Mouse (Mus musculus) limb, embryonic 15.5 days (tissue): Measurements from ENCODE around the gene Cma1. TPM values are rescaled to one million over a fixed set of nuclear protein-coding genes. Genes with fewer than 3 reads are reported as not detected.

Experiments used
- ATAC-seq: fragments of 200-750 bp; cut with Nextera tagmentation; 2 replicates; pipeline ENCODE4 v1.8.0; 2017; ENCODE audit warnings: low read depth, moderate TSS enrichment; ENCODE audit not compliant: insufficient number of reproducible peaks, low FRiP score, low TSS enrichment
- H3K27ac ChIP-seq: fragments of 300-500 bp; sonication (generic); 2 replicates; pipeline ENCODE4 v1.5.1; 2015; ENCODE audit warnings: moderate library complexity, mild to moderate bottlenecking, inconsistent platforms
- H3K27me3 ChIP-seq: fragments of 300-500 bp; sonication (generic); 2 replicates; pipeline ENCODE4 v1.6.1; 2015; ENCODE audit warnings: inconsistent platforms
- H3K36me3 ChIP-seq: fragments of 300-500 bp; sonication (generic); 2 replicates; pipeline ENCODE4 v1.6.1; 2015; ENCODE audit warnings: inconsistent platforms
- H3K4me1 ChIP-seq: fragments of 300-500 bp; sonication (generic); 2 replicates; pipeline ENCODE4 v1.6.1; 2015; ENCODE audit warnings: inconsistent platforms
- H3K4me2 ChIP-seq: fragments of 300-500 bp; sonication (generic); 2 replicates; pipeline ENCODE4 v1.6.1; 2015; ENCODE audit warnings: mild to moderate bottlenecking, inconsistent platforms
- H3K4me3 ChIP-seq: fragments of 300-500 bp; sonication (generic); 2 replicates; pipeline ENCODE4 v1.5.1; 2015; ENCODE audit warnings: mild to moderate bottlenecking, inconsistent platforms
- H3K9ac ChIP-seq: fragments of 300-500 bp; sonication (generic); 2 replicates; pipeline ENCODE4 v1.6.1; 2015; ENCODE audit warnings: inconsistent platforms
- H3K9me3 ChIP-seq: fragments of 300-500 bp; sonication (generic); 2 replicates; pipeline ENCODE4 v1.6.1; 2016; ENCODE audit warnings: inconsistent platforms
- WGBS: fragments of 180-500 bp; shearing (Covaris S2); methylation state at CpG from one replicate; pipeline ENCODE4 v1.1.7; 2015; 5-methylcytosine and 5-hydroxymethylcytosine counted together
- polyA plus RNA-seq: library from polyadenylated mRNA; unstranded; fragments of >200 nt; fragmentation: Nextera tagmentation; extraction: Ambion mirVana; gene quantifications from 2 replicates; pipeline ENCODE4 v1.2.1, GENCODE M21; 2015

Cma1 gene
- polyA plus RNA-seq, 1 experiment from 2014 or later, result 411 TPM

DNA sequence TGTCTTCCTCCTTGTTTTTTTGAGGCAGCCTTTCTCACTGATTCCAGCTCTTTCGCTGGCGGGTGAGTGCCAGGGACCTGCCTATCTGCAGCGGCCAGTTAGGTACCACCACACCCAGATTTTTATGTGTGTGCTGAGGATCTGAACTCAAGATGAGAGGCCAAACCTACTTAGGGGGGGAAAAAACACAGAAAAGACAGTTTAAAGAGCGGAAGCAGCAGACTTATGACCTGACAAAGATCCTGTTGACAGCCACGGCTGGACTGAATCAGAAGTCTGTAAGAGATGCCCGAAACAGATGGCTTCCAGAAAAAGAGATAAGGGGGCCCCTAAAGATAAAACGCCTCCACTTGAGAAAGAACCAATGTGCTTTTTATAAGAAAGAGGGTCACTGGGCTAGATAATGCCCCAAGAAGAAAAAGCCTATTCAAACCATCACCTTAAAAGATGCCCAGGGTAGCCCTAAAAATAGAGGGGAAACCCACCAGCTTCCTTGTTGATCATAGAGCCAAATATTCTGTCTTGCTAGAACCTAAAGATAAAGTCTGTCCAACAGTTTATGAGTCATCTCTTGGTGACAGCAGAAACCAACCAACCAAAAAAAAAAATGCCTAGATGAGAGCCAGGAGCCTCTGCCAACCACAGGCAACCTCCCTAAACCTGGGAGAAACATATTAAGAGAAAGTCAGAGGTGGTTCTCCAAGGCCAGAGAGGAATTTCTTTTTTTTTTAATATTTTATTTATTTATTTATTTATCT, 21.8 kb downstream of the Cma1 start:
- 34% methylated on average over 7 of the region's 7 CpGs for WGBS
- ATAC-seq, result no peak

DNA sequence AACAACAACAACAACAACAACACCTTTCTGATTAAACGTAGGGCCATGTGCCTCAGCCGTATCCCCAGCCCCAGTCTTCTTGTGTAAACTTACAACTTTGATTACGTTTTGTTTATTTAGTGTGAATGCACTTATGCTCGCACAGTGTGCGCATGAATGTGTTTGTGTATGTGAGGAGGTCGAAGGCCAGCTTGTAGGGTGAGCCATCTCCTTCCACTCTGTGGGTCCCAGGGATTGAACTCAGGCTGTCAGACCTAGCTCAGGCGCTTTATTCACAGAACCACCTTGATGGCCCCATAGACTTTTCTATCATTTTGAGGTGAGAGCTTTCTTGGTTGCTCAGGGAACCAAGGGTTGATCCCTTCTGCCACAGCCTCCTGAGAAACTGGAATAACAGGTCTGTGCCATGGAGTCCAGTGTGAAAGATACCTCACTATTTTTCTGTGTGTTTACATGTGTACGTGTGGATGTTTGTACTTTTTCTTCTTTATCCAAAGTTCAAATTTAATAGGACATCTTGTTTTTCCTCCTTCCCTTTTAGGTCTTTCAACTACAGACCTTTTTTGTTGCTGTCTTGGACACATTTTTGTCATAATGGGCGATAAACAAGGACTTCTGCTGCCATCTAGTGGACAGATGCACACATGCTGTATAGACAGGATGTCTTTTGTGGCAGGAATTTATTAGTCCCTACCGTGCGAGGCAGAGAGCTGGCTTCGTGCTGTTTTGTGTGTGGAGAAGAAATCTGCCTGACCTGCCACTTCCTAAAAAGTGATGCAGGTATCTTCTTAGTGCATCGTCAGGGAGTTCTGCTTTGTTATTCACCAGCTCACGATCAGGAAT, 26.0 kb downstream of the Cma1 start:
- Histone ChIP-seq H3K27ac (no peak overlapping the region; the same call in 1 of the 2 replicates), H3K4me1 (no peaks in the 10 kb centered on the region; the same call in 1 of the 2 replicates), H3K9me3 (no peaks in the 10 kb centered on the region), H3K4me2 (peak overlapping the region; percentile 25; the same call in 1 of the 2 replicates), H3K4me3 (no peak overlapping the region), H3K36me3 (no peaks in the 10 kb centered on the region), H3K9ac (no peak overlapping the region), H3K27me3 (no peaks in the 10 kb centered on the region)
- ATAC-seq, result peak; percentile 63; the same call in 1 of the 2 replicates
- WGBS, result 39% methylated on average over 14 of the region's 14 CpGs

More for the DNA sequence above, 21.8 kb downstream of the Cma1 start:
- H3K27me3 ChIP-seq, result no peaks in the 10 kb centered on the region
- no peak overlapping the region for H3K4me3 ChIP-seq
- no peaks in the 10 kb centered on the region for H3K9me3 ChIP-seq
- H3K36me3 ChIP-seq, result no peaks in the 10 kb centered on the region
- H3K9ac ChIP-seq, result no peak overlapping the region
- no peak overlapping the region for H3K4me2 ChIP-seq
- no peaks in the 10 kb centered on the region for H3K4me1 ChIP-seq
- H3K27ac ChIP-seq, result no peak overlapping the region

DNA sequence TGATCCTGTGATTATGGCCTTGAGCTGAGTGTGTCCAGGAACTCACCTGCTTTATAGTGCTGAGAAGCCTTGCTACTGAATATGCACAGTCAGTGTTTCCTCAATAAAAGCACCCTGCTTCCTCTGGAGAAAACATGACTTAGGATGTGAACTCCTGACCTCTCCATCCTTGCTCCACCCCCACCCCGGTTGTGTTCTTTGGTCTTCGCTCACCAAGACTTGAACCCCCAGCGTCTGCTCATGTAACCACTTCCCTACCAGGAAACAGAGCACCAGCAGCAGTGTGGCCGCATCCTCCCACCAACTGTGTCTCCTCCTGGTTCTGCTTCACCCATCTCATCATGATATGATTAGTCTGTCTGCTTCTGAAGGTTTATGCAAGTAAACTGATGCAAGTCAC, 31.1 kb downstream of the Cma1 start:
- WGBS, result 38% methylated on average over 4 of the region's 4 CpGs

DNA sequence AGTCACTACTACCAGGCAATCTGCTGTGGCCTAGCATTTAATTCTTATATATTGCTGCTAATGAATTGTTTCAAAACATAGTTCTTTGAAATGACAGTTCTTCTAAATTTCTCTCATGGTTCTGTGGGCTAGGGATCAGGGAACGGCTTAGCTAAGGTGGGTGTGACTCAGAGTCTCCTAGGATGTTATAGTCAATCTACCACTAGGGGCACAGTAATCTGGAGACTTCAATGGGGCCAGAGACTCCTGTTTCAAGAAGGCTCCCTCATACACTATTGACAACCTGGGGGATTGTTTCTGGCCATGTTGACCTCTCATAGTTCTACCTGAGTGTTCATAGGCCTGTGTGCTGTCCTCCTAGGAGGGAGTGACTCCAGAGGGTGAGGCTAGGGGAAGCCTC, 39.0 kb downstream of the Cma1 start:
- 19% methylated on average over 1 of the region's 1 CpGs for WGBS
- no peaks in the 10 kb centered on the region for H3K9me3 ChIP-seq

More for the DNA sequence above, 31.1 kb downstream of the Cma1 start:
- H3K36me3 ChIP-seq, result no peaks in the 10 kb centered on the region
- no peak overlapping the region for H3K4me3 ChIP-seq
- H3K9me3 ChIP-seq, result no peaks in the 10 kb centered on the region
- ATAC-seq, result no peak
- no peaks in the 10 kb centered on the region; the same call in 1 of the 2 replicates for H3K4me1 ChIP-seq
- H3K27me3 ChIP-seq, result no peaks in the 10 kb centered on the region
- H3K27ac ChIP-seq, result no peak overlapping the region
- H3K4me2 ChIP-seq, result no peak overlapping the region
- H3K9ac ChIP-seq, result no peak overlapping the region

DNA sequence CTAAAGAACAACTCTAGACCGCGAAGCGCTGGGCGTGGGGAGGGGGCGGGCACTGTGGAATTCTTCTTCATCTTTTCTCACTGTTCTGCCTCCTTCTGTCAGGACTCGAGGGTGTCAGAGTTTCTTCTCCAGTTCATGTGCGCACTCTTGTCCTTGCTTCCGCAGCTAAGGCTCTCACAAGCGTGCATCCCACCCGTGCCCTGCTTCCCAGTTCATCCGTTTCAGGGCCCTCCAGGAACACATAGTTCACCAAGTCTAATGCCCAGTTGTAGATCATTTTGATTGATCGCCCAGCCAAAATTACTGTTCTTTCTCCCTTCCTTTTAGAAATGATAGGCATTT, 44.1 kb downstream of the Cma1 start:
- Histone ChIP-seq H3K4me3 (peak overlapping the region; percentile 58), H3K36me3 (peaks cover 31% of the 10 kb centered on the region), H3K9me3 (no peaks in the 10 kb centered on the region), H3K27ac (peak overlapping the region; percentile 90), H3K4me1 (peaks cover 18% of the 10 kb centered on the region), H3K4me2 (peak overlapping the region; percentile 83), H3K27me3 (no peaks in the 10 kb centered on the region), H3K9ac (peak overlapping the region; percentile 65)
- WGBS, result 2% methylated on average over 12 of the region's 12 CpGs
- no peak for ATAC-seq

More for the DNA sequence above, 39.0 kb downstream of the Cma1 start:
- Histone ChIP-seq H3K27ac (no peak overlapping the region), H3K4me3 (no peak overlapping the region), H3K36me3 (no peaks in the 10 kb centered on the region), H3K4me1 (peaks cover 8% of the 10 kb centered on the region; the same call in 1 of the 2 replicates), H3K4me2 (no peak overlapping the region), H3K9ac (no peak overlapping the region), H3K27me3 (no peaks in the 10 kb centered on the region)
- no peak; the same call in 1 of the 2 replicates for ATAC-seq

DNA sequence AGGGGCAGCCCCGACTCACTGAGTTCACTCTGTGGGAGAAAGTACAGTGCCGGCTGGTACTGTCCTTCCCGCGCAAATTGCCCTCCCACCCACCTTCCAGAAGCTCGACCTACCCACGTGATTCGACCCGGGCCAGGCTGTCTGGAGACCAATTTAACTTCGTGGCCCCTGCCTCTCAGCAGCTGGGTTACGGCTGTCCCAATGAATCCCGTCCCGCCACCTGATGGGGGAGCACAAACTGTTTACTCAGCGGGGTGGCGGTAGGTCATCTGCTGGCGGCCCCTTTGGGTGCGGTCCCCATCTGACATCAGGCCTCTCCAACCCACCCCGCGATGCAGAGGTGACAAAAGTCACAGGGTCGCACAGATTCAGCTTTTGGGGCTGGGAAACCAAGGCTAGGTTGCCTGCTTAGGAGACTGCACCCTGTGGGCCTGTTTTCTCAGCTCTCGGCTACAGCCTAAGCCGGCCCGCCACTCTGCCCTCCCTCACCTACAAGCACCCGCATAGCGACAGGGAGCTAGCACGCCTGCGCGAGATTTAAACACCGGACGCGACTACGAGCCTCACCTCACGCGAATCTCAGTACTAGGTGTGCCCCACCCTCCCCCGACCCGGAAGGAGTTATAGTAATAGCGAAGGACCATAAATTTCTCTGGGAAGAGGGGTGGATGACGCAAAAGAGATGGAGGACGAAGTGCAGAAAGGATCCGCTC, 44.6 kb downstream of the Cma1 start, which contains the start of gene Sdr39u1:
Sdr39u1 (minus strand) TSS at position 593 of the 713 bp plus-strand sequence.
- ATAC-seq, result peak; percentile 90
- under 1% methylated on average over 39 of the region's 39 CpGs for WGBS
- H3K36me3 ChIP-seq, result peaks cover 36% of the 10 kb centered on the region
- peaks cover 18% of the 10 kb centered on the region for H3K4me1 ChIP-seq
- H3K4me2 ChIP-seq, result peak within 1 kb of the TSS; percentile 83
- H3K27ac ChIP-seq, result peak within 1 kb of the TSS; percentile 90
- no peaks in the 10 kb centered on the region for H3K27me3 ChIP-seq
- peak within 1 kb of the TSS; percentile 65 for H3K9ac ChIP-seq
- H3K4me3 ChIP-seq, result peak within 1 kb of the TSS; percentile 58
- H3K9me3 ChIP-seq, result no peaks in the 10 kb centered on the region

DNA sequence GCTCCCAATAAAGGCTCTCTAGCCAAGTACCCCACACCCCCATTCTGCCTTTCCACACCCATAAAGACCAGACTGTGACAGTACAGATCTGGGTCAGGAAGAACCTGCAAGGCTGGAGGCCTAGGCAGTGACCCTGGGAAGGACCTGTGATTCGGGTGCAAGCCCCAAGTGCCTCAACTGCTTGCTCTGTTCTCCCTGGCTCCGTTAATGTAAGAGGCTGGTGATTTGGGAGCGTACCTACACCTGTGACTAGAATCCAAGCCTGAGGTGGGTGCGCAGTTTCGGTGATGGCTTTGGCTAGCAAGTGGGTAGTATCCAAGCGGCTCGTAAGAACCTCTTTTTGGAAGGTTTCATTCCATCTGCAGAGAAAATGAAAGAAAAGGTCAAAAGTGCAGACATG, 45.5 kb downstream of the Cma1 start:
- H3K4me3 ChIP-seq, result peak overlapping the region; percentile 58; the same call in 1 of the 2 replicates
- WGBS, result 84% methylated on average over 7 of the region's 7 CpGs
- peak overlapping the region; percentile 83 for H3K4me2 ChIP-seq
- H3K9me3 ChIP-seq, result no peaks in the 10 kb centered on the region
- H3K9ac ChIP-seq, result no peak overlapping the region
- peak overlapping the region; percentile 90; the same call in 1 of the 2 replicates for H3K27ac ChIP-seq
- H3K4me1 ChIP-seq, result peaks cover 18% of the 10 kb centered on the region
- H3K36me3 ChIP-seq, result peaks cover 45% of the 10 kb centered on the region
- no peaks in the 10 kb centered on the region for H3K27me3 ChIP-seq
- no peak for ATAC-seq

DNA sequence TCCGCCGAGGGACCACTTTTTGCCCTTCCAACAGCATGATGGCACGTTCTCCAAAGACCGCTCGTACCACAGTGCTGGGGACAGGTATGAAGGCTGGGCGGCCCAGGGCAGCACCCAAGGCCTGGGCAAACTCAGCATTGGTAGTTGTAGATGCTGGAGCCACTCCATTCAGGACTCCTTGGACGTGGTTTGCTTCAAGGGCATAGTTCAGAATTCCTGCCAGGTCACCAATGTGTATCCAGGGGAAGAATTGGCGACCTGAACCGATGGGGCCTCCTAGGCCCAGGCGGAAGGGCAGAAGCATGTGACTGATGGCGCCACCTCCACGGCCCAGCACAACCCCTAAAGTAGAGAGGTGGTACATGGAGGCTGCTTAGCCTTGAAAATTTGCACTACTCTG, 46.8 kb downstream of the Cma1 start:
- Histone ChIP-seq H3K36me3 (peaks cover 53% of the 10 kb centered on the region), H3K9ac (no peak overlapping the region), H3K27me3 (no peaks in the 10 kb centered on the region), H3K4me3 (no peak overlapping the region), H3K4me2 (no peak overlapping the region), H3K9me3 (no peaks in the 10 kb centered on the region), H3K27ac (0 out of 2 replicates have a peak overlapping the region, but pooled peaks have one; percentile 19), H3K4me1 (peaks cover 18% of the 10 kb centered on the region)
- WGBS, result 92% methylated on average over 12 of the region's 12 CpGs
- no peak for ATAC-seq

Other genes with a start within 250 kb of the Cma1 start
- gene Tgm1, start 230.7 kb downstream of the Cma1 start, polyA plus RNA-seq, result 47.8 and 48.0 TPM in 2 replicates
- gene Rabggta, start 222.4 kb downstream of the Cma1 start, polyA plus RNA-seq, result 29.4 and 31.3 TPM in 2 replicates
- 83.3 and 93.4 TPM in 2 replicates for gene Dhrs1, start 199.0 kb downstream of the Cma1 start, polyA plus RNA-seq
- gene Nop9, start 199.0 kb downstream of the Cma1 start, polyA plus RNA-seq, result 27.9 and 31.9 TPM in 2 replicates
- gene Cideb, start 186.2 kb downstream of the Cma1 start, polyA plus RNA-seq, result 0.58 and 0.74 TPM in 2 replicates
- gene Ltb4r2, start 183.2 kb downstream of the Cma1 start, polyA plus RNA-seq, result 0.83 and 1.3 TPM in 2 replicates
- 1.2 and 1.4 TPM in 2 replicates for gene Ltb4r1, start 178.7 kb downstream of the Cma1 start, polyA plus RNA-seq
- 16.8 and 21.3 TPM in 2 replicates for gene Adcy4, start 160.6 kb downstream of the Cma1 start, polyA plus RNA-seq
- gene Ripk3, start 155.8 kb downstream of the Cma1 start, polyA plus RNA-seq, result 35.0 and 37.6 TPM in 2 replicates
- gene Nfatc4, start 121.5 kb downstream of the Cma1 start, polyA plus RNA-seq, result 89.3 and 95.9 TPM in 2 replicates
- 21.6 and 25.5 TPM in 2 replicates for gene Nynrin, start 90.7 kb downstream of the Cma1 start, polyA plus RNA-seq
- gene Cbln3, start 60.3 kb downstream of the Cma1 start, polyA plus RNA-seq, result 0.24 and 0.46 TPM in 2 replicates
- 18.6 and 20.5 TPM in 2 replicates for gene Khnyn, start 59.7 kb downstream of the Cma1 start, polyA plus RNA-seq
- 87.1 and 91.0 TPM in 2 replicates for gene Sdr39u1, start 44.4 kb downstream of the Cma1 start, polyA plus RNA-seq
- gene Cma2, start 6.3 kb upstream of the Cma1 start, polyA plus RNA-seq, result 1.00 and 1.0 TPM in 2 replicates
- gene Mcpt1, start 73.3 kb upstream of the Cma1 start, polyA plus RNA-seq, result 0.14 and 0.35 TPM in 2 replicates
- gene Mcpt9, start 85.8 kb upstream of the Cma1 start, polyA plus RNA-seq, result not detected in 2 replicates
- 1.6 and 1.9 TPM in 2 replicates for gene Mcpt2, start 97.4 kb upstream of the Cma1 start, polyA plus RNA-seq
- 8.6 and 10.2 TPM in 2 replicates for gene Mcpt4, start 117.6 kb upstream of the Cma1 start, polyA plus RNA-seq
- 2.1 and 2.3 TPM in 2 replicates for gene Mcpt8, start 140.6 kb upstream of the Cma1 start, polyA plus RNA-seq
- 0.53 and 0.72 TPM in 2 replicates for gene Ctsg, start 157.9 kb upstream of the Cma1 start, polyA plus RNA-seq
- 0.52 TPM in 1 of 2 replicates, not detected in the other for gene Gzme, start 175.9 kb upstream of the Cma1 start, polyA plus RNA-seq
- gene Gzmd, start 187.9 kb upstream of the Cma1 start, polyA plus RNA-seq, result not detected in 2 replicates
- gene Gzmg, start 214.9 kb upstream of the Cma1 start, polyA plus RNA-seq, result not detected in 2 replicates
- gene Gzmn, start 229.9 kb upstream of the Cma1 start, polyA plus RNA-seq, result not detected in 2 replicates